Mouse (Mus musculus): ENCODE data around the gene Celf2.

Celf2 gene

DNA sequence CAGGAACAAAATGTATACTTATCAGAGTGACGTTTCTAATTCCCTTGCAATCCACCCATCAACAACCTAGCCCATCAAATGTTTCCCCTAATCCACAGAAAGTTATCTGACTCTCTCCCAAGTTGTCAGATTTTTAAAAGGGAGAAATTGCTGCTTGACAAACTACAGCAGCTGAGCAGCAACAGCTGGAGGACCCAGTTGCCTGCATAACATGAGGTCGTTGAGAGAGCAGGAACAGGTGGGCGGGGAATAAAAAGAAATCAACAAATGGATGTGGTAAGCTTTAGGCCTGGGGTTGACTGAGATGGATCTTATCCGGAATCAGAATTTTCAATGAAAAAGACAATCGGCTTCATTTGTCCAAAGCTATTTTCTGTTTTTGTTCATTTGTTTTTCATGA lies 632.3 kb downstream of the Celf2 start:
- in situ Hi-C loops (cut with MboI; ENCODE audit: unreplicated experiment in 2 of 2) = loop anchor here in 1 of 2 experiments (10.0 kb wide), 1 partner anchor 152 kb away; no protein-coding TSS in a partner anchor

GRCm38 (mm10) chr2:6876547-6876946 lies 632.8 kb downstream of the Celf2 start:
- in situ Hi-C loops (cut with MboI; ENCODE audit: unreplicated experiment in 2 of 2) = loop anchor here in 1 of 2 experiments (10.0 kb wide), 1 partner anchor 152 kb away; no protein-coding TSS in a partner anchor

DNA sequence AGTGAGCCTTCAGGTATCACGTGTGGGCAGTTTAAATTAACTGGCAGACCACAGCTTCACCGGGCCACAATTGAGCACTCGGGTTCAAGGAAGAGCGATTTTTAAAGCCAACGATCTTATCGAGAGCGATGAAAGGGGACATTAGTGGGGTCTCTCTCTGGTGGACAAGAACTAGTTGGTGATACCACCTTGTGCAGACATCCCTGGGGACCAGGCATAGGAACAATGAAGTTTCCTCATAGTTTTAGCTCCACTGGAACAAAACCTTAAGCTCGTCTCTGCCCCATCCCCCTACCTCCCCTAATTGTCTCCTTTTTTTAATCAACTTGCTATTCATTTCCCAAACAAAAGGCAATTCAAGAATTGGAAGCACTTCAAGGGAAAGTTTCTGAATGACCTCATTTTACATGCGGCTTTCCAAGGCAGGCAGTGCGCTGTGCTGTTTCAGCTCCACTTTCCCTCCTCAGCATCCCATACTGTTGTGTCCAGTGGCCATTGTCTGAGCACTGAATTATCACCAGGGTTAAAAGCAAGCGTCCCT lies 634.2 kb downstream of the Celf2 start:
- in situ Hi-C loops (cut with MboI; ENCODE audit: unreplicated experiment in 2 of 2) = loop anchor here in 1 of 2 experiments (10.0 kb wide), 1 partner anchor 150 kb away; no protein-coding TSS in a partner anchor

GRCm38 (mm10) chr2:6874266-6874955 lies 635.0 kb downstream of the Celf2 start:
- in situ Hi-C loops (cut with MboI; ENCODE audit: unreplicated experiment in 2 of 2) = loop anchor here (10.0 to 25.0 kb wide), 2 partner anchors 150 to 187 kb away; no protein-coding TSS in a partner anchor

- in situ Hi-C loops (cut with MboI; ENCODE audit: unreplicated experiment in 2 of 2) = loop anchor here (10.0 to 25.0 kb wide), 2 partner anchors 149 to 186 kb away; no protein-coding TSS in a partner anchor
Measured at GRCm38 (mm10) chr2:6873711-6874110, 635.7 kb downstream of the Celf2 start.

DNA sequence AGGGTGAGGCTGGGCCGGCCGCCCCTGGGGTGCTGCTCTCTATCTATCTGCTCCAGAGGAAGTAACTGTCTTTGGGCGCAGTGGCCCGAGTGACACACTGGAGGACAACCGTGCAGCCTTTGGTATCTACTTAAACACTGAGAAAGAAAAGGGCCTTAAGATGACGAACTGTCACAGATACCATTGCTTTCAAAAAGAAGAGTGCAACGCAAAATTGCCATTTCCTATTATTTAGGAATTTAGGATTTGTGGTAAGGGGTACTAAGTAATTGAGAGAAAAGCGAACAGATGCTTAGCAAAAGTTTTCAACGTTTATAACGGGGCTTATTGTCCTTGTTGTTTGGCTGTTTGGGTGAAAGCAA lies 636.5 kb downstream of the Celf2 start:
- in situ Hi-C loops (cut with MboI; ENCODE audit: unreplicated experiment in 2 of 2) = loop anchor here (10.0 to 25.0 kb wide), 2 partner anchors 148 to 186 kb away; no protein-coding TSS in a partner anchor

- in situ Hi-C loops (cut with MboI; ENCODE audit: unreplicated experiment in 2 of 2) = loop anchor here (10.0 to 25.0 kb wide), 2 partner anchors 148 to 185 kb away; no protein-coding TSS in a partner anchor
Measured at GRCm38 (mm10) chr2:6872131-6872893, 637.1 kb downstream of the Celf2 start.

DNA sequence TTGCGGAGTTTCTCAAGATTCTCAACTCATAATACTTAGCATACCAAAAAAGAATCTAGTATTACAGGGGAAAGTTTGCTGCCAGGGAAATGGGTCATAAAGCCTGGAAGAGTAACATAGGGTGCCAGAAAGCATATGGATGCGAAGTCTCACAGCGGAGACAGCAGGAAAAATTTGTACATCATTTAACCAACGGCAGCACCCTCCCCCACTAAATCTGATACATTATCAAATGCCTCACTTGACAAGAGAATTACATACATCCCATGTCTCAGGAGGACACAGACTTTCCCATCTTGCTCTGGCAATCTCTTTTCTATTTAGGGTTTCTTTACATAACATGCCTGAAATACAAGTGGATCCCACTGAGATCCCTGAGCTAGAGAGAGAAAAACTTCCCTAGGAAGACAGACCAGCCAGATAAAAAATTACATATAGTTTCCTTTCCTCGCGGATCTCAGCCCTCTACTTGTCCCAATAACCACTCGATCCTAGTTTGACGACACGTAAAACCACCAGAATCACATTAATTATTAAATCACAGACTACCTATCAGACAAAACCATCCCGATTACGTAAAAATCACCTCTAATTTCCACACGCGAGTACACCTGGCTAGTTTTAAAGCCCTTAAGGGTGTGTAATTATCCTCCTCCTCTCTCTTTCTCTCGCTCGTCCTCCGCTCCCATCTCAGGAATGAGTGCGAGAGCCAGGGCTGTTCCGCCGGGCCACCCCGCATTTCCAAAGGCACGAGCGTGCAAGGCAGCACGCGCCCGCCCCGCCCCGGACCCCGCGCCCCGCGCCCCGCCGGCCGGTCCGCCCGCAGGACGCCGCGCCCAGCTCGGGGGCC lies 637.9 kb downstream of the Celf2 start:
- in situ Hi-C loops (cut with MboI; ENCODE audit: unreplicated experiment in 2 of 2) = loop anchor here (10.0 to 25.0 kb wide), 2 partner anchors 147 to 184 kb away; no protein-coding TSS in a partner anchor

- in situ Hi-C loops (cut with MboI; ENCODE audit: unreplicated experiment in 2 of 2) = loop anchor here (10.0 to 25.0 kb wide), 2 partner anchors 145 to 183 kb away; no protein-coding TSS in a partner anchor
Measured at GRCm38 (mm10) chr2:6869956-6870710, 639.2 kb downstream of the Celf2 start.

DNA sequence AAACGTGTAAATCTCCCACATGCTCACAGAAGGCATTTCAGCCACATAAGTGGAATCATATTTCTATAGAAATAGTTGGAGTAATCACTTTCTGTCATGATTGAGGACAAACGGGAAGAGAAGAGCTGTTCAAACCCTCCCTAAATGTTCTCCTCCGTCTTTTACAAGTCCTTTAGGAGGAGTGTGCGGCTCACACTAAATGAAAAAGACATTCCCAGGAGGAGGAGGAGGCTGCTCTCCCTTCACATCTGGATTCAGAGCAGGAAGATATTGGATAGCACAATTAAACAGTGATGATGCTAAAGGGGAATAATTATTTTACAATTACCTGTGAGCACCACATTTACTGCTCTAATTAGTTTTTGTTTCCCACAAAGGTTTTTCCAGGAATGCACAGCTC lies 642.1 kb downstream of the Celf2 start:
- in situ Hi-C loops (cut with MboI; ENCODE audit: unreplicated experiment in 2 of 2) = loop anchor here in 1 of 2 experiments (25.0 kb wide), 1 partner anchor 180 kb away; no protein-coding TSS in a partner anchor

DNA sequence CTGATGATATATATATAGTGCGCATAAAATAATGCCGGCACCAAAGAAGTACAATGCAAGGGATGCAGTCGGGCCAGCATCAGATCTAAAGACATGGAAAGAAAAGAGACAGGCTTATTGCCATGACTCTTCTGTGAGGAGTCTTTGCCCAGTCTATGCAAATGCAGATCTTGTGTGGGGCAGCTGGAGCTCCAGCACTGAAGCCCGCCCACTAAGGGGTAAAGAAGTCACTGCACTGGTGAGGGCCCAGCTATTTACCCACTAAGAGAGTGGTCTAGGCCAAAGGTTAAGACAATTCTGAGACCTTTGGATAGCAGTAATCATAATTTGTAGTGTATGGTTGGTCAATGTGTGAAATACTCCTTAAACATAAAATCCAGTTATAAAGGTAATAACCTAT lies 643.6 kb downstream of the Celf2 start:
- in situ Hi-C loops (cut with MboI; ENCODE audit: unreplicated experiment in 2 of 2) = loop anchor here in 1 of 2 experiments (25.0 kb wide), 1 partner anchor 178 kb away; no protein-coding TSS in a partner anchor

- in situ Hi-C loops (cut with MboI; ENCODE audit: unreplicated experiment in 2 of 2) = loop anchor here in 1 of 2 experiments (25.0 kb wide), 1 partner anchor 163 kb away; no protein-coding TSS in a partner anchor
Measured at GRCm38 (mm10) chr2:6850102-6850644, 659.2 kb downstream of the Celf2 start.

DNA sequence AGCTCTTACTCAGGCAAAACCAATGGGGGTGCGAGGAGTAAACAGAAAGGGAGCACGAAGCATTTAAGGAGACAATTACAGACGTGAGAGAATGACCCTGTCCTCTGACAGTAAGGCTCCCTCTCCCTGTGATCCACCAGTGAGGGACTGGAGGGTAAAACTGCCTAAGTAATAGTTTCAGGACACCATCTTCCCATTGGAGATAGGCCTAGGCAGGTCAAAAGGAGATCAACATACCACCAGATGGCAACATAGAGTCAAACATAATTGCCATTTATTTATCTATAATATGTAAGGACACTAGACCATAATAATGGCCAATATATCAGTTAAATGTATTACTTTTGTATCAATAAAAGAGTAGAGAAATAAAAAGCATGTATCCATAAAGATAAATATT lies 660.0 kb downstream of the Celf2 start:
- in situ Hi-C loops (cut with MboI; ENCODE audit: unreplicated experiment in 2 of 2) = no loop called here

DNA sequence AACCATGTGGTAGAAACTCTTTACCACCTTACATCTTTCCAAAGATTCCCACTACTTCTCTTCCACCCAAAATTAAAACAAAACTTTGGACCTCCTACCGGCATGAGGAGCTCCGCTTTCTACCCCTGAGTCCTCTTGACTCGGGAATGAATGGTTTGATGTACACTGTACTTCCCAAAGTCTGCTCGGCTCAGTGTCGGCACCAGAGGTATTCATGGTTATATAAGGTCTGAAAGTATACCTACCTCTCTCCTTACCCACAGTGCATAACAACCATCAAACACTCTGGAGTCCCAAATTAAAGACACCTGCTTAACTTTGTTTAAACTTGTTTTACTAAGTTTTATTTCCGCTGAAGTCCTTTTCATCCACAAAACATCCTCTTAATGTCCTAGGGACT lies 679.3 kb downstream of the Celf2 start:
- in situ Hi-C loops (cut with MboI; ENCODE audit: unreplicated experiment in 2 of 2) = no loop called here

GRCm38 (mm10) chr2:6827583-6827982 lies 681.8 kb downstream of the Celf2 start:
- in situ Hi-C loops (cut with MboI; ENCODE audit: unreplicated experiment in 2 of 2) = no loop called here

DNA sequence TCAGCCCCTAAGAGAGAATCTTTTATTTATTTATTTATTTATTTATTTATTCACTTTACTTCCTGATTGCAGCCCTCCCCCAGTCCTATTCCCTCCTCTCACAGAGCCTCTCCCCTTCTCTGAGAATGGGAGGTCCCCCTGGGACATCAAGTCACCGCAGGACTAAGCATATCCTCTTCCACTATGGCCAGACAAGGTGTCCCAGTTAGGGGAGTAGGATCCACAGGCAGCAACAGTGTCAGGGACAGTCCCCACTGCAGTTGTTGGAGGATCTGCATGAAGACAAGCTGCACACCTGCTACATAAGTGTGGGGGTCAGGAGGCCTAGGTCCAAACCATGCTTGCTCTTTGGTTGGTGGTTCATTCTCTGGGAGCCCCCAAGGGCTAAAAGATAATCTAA lies 686.3 kb downstream of the Celf2 start:
- in situ Hi-C loops (cut with MboI; ENCODE audit: unreplicated experiment in 2 of 2) = no loop called here

- in situ Hi-C loops (cut with MboI; ENCODE audit: unreplicated experiment in 2 of 2) = no loop called here
Measured at GRCm38 (mm10) chr2:6821593-6821992, 687.8 kb downstream of the Celf2 start.

DNA sequence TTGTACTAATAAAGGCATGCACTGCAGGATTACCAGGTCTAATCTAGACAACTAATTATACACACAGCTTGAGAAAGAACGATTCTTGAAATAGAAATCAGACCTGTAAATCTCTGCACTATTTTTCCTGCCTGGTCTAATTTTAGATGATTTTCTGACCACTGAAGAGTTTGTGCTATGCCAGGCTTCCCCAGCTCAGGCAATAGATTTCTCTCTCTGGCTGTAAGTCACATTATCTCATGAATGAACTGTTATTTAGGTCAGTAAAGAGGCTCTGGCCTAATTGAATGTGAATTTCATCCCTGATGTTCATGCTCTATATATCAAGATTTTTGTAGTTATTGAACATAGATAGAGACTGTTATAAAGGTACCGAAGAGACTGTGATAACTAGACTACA lies 694.1 kb downstream of the Celf2 start:
- in situ Hi-C loops (cut with MboI; ENCODE audit: unreplicated experiment in 2 of 2) = no loop called here

GRCm38 (mm10) chr2:6808736-6809135 lies 700.6 kb downstream of the Celf2 start:
- in situ Hi-C loops (cut with MboI; ENCODE audit: unreplicated experiment in 2 of 2) = no loop called here

Data from v-Abl transformed pro-B cells (cell line).